In genomic region chr14:121134414-121134813, GRCm38 (mm10) we compare ENCODE assay signal across 24 mouse cellular contexts.
DNase-seq lines count a peak whose midpoint lies in the region; ATAC-seq lines count a peak whose summit lies in the region.
"Had no signal": no experiment of that assay in that cellular context is flagged by ENCODE, and none has a peak within 500 bp of the region (broad histone marks: within the 10 kb centered on the region; RNA-seq: fewer than 3 reads in every experiment).

No protein-coding gene starts in this region.

- ATAC-seq in embryonic facial prominence, embryonic 14.5 days (ENCODE audit: low read depth): no peak; the same call in 1 of the 2 replicates
- ATAC-seq in limb, embryonic 12.5 days (ENCODE audit: insufficient number of reproducible peaks, insufficient read depth, low FRiP score, low TSS enrichment, low read depth): no peak
- ATAC-seq: activated CD4-positive, CD25-positive, alpha-beta regulatory T cell, adult 4 months; forebrain, embryonic 13.5 days; lung, postnatal 0 days; midbrain, embryonic 16.5 days had no signal

- H3K9me3 ChIP-seq in embryonic facial prominence, embryonic 14.5 days (ENCODE audit: control insufficient read depth, low read length): no peaks in the 10 kb centered on the region
- H3K9me3 ChIP-seq in limb, embryonic 12.5 days: no peaks in the 10 kb centered on the region
- H3K9me3 ChIP-seq: forebrain, embryonic 13.5 days; heart, embryonic 15.5 days; limb, embryonic 15.5 days; stomach, embryonic 15.5 days had no signal

- H3K4me1 ChIP-seq in embryonic facial prominence, embryonic 14.5 days (ENCODE audit: control insufficient read depth, insufficient read depth, low read length): peaks cover 33% of the 10 kb centered on the region
- peaks cover 90% of the 10 kb centered on the region for H3K4me1 ChIP-seq in limb, embryonic 12.5 days (replicated peaks)

- DNase-seq in 3T3-L1 (ENCODE audit: low read depth, low spot score) (peak; percentile 50), NIH3T3 (ENCODE audit: low read depth) (peak; percentile 62)
- DNase-seq in embryonic facial prominence, embryonic 14.5 days (ENCODE audit: low spot score): no peak
- DNase-seq in adrenal gland, postnatal 4 days (ENCODE audit: low spot score in 2 of 2): no peak
- DNase-seq in cerebellum, postnatal 4 days (ENCODE audit: low spot score in 2 of 2): no peak
- DNase-seq in cerebellum, adult 8-10 months: no peak
- DNase-seq: adrenal gland, postnatal 10 days; cerebellum, postnatal 14 days; gastrocnemius, postnatal 10 days; heart, adult 2 months; kidney, adult 18-20 months; kidney, postnatal 36 days; layer of hippocampus, adult 9-11 months; retina, postnatal 1 day; thymus, adult 2 months had no signal

- 28% methylated on average over 3 of the region's 3 CpGs for WGBS in embryonic facial prominence, embryonic 14.5 days
- 9% methylated on average over 3 of the region's 3 CpGs for WGBS in limb, embryonic 12.5 days

- no peak overlapping the region for H3K9ac ChIP-seq in embryonic facial prominence, embryonic 14.5 days (ENCODE audit: low read depth, low read length)
- H3K9ac ChIP-seq in limb, embryonic 12.5 days (replicated peaks): no peak overlapping the region
- H3K9ac ChIP-seq: forebrain, embryonic 13.5 days; heart, embryonic 15.5 days; limb, embryonic 15.5 days; stomach, embryonic 15.5 days had no signal

- no peak overlapping the region for H3K4me3 ChIP-seq in embryonic facial prominence, embryonic 14.5 days (ENCODE audit: low read depth, low read length)
- no peak overlapping the region for H3K4me3 ChIP-seq in limb, embryonic 12.5 days (replicated peaks)
- H3K4me3 ChIP-seq: forebrain, embryonic 13.5 days; heart, adult 2 months; heart, embryonic 15.5 days; left cerebral cortex, adult 2 months; limb, embryonic 15.5 days; stomach, embryonic 15.5 days had no signal

- H3K27me3 ChIP-seq in embryonic facial prominence, embryonic 14.5 days (replicated peaks; ENCODE audit: control insufficient read depth, insufficient read depth, low read length): no peaks in the 10 kb centered on the region
- no peaks in the 10 kb centered on the region for H3K27me3 ChIP-seq in limb, embryonic 12.5 days
- H3K27me3 ChIP-seq: forebrain, embryonic 13.5 days; heart, embryonic 15.5 days; limb, embryonic 15.5 days; stomach, embryonic 15.5 days had no signal

- H3K27ac ChIP-seq in embryonic facial prominence, embryonic 14.5 days (replicated peaks; ENCODE audit: low read depth, low read length): peak overlapping the region; percentile 28; the same call in 1 of the 2 replicates
- H3K27ac ChIP-seq in limb, embryonic 12.5 days: peak overlapping the region; percentile 1; the same call in 1 of the 2 replicates
- H3K27ac ChIP-seq: heart, adult 2 months; heart, embryonic 15.5 days; left cerebral cortex, adult 2 months; limb, embryonic 15.5 days; stomach, embryonic 15.5 days had no signal

- no peaks in the 10 kb centered on the region for H3K36me3 ChIP-seq in embryonic facial prominence, embryonic 14.5 days (ENCODE audit: control insufficient read depth, insufficient read depth, low read length)
- H3K36me3 ChIP-seq in limb, embryonic 12.5 days: peaks cover 22% of the 10 kb centered on the region; the same call in 1 of the 2 replicates
- H3K36me3 ChIP-seq: heart, embryonic 15.5 days; stomach, embryonic 15.5 days had no signal

- no peak overlapping the region for H3K4me2 ChIP-seq in embryonic facial prominence, embryonic 14.5 days (ENCODE audit: low read depth, low read length)
- H3K4me2 ChIP-seq in limb, embryonic 12.5 days: no peak overlapping the region
- H3K4me2 ChIP-seq: forebrain, embryonic 13.5 days; heart, embryonic 15.5 days; limb, embryonic 15.5 days; stomach, embryonic 15.5 days had no signal

Comparison
In these comparisons a context has a peak if more than half of its experiments do, and no peak if none do; other contexts are left out.
1. DNase-seq: peak in 3T3-L1 (single experiment) and NIH3T3 (single experiment); none in embryonic facial prominence, embryonic 14.5 days (single experiment), adrenal gland, postnatal 4 days (0 of 2), cerebellum, postnatal 4 days (0 of 2) and cerebellum, adult 8-10 months (single experiment).